Mouse (Mus musculus): ENCODE results near the gene Tesc. TPM values are rescaled to one million over a fixed set of nuclear protein-coding genes. Genes with fewer than 3 reads are reported as not detected.

Gene Tesc
- polyA plus RNA-seq, 1 experiment: 2.7 TPM

GRCm38 (mm10) chr5:118105536-118105935 is 78.0 kb downstream of the Tesc start:
- Histone ChIP-seq H3K4me1 (ENCODE audit: control insufficient read depth, insufficient read depth, low read length) (no peaks in the 10 kb centered on the region), H3K27ac (ENCODE audit: control insufficient read depth, insufficient read depth, low read depth, low read length) (no peak overlapping the region), H3K27me3 (ENCODE audit: control insufficient read depth, insufficient read depth, low read length) (no peaks in the 10 kb centered on the region), H3K36me3 (ENCODE audit: control insufficient read depth, insufficient read depth, low read length) (peaks cover 1% of the 10 kb centered on the region; the same call in 1 of the 2 replicates), H3K4me3 (ENCODE audit: control insufficient read depth, low read depth, low read length) (no peak overlapping the region)
- no peak for TF ChIP-seq POLR2A (IDR thresholded peaks at IDR 0.05; ENCODE audit: control insufficient read depth, low read depth, low read length)
- TF ChIP-seq CTCF (IDR thresholded peaks at IDR 0.05; ENCODE audit: control insufficient read depth, insufficient read depth, insufficient replicate concordance, low read depth, low read length): no peak

- Histone ChIP-seq H3K4me3 (ENCODE audit: control insufficient read depth, low read depth, low read length) (no peak overlapping the region), H3K4me1 (ENCODE audit: control insufficient read depth, insufficient read depth, low read length) (no peaks in the 10 kb centered on the region), H3K27ac (ENCODE audit: control insufficient read depth, insufficient read depth, low read depth, low read length) (no peak overlapping the region), H3K36me3 (ENCODE audit: control insufficient read depth, insufficient read depth, low read length) (peaks cover 1% of the 10 kb centered on the region; the same call in 1 of the 2 replicates), H3K27me3 (ENCODE audit: control insufficient read depth, insufficient read depth, low read length) (no peaks in the 10 kb centered on the region)
- TF ChIP-seq CTCF (IDR thresholded peaks at IDR 0.05; ENCODE audit: control insufficient read depth, insufficient read depth, insufficient replicate concordance, low read depth, low read length): no peak
- TF ChIP-seq POLR2A (IDR thresholded peaks at IDR 0.05; ENCODE audit: control insufficient read depth, low read depth, low read length): no peak
Observed at GRCm38 (mm10) chr5:118106667-118107066, 79.1 kb downstream of the Tesc start.

DNA sequence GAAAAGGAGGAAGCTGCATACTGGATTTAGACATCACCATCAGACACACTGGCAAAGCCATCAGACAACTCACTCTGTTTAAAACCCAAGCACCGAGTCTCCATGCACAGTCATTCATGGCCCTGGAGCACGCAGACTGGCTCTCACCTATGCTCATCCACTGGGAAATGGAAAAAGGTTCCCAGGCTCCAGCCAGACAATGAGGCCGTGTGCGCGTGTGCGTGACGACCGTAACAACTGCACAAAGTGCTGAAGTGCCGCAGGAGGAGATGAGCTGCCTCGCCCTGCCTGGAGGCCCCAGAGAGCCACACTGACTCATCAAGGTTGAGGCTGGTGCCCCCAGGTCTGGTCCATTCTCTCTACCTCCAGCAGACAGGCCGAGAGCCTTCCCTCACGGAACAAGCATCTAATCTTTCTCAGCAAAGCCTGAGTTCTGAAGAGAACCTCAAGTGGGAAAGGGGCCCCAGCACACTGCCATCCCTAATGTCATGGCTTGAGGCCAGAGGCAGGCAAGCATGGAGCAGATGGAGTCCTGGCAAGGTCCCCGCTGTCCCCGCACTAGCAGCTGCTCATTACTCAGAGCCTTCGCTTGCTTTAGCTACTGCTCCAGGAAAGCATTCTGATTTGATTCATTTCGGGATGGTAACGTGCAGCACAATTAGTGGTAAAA is 80.7 kb downstream of the Tesc start:
- TF ChIP-seq POLR2A (IDR thresholded peaks at IDR 0.05; ENCODE audit: control insufficient read depth, low read depth, low read length) (no peak), CTCF (IDR thresholded peaks at IDR 0.05; ENCODE audit: control insufficient read depth, insufficient read depth, insufficient replicate concordance, low read depth, low read length) (no peak)
- Histone ChIP-seq H3K36me3 (ENCODE audit: control insufficient read depth, insufficient read depth, low read length) (peaks cover 1% of the 10 kb centered on the region; the same call in 1 of the 2 replicates), H3K27ac (ENCODE audit: control insufficient read depth, insufficient read depth, low read depth, low read length) (no peak overlapping the region)

DNA sequence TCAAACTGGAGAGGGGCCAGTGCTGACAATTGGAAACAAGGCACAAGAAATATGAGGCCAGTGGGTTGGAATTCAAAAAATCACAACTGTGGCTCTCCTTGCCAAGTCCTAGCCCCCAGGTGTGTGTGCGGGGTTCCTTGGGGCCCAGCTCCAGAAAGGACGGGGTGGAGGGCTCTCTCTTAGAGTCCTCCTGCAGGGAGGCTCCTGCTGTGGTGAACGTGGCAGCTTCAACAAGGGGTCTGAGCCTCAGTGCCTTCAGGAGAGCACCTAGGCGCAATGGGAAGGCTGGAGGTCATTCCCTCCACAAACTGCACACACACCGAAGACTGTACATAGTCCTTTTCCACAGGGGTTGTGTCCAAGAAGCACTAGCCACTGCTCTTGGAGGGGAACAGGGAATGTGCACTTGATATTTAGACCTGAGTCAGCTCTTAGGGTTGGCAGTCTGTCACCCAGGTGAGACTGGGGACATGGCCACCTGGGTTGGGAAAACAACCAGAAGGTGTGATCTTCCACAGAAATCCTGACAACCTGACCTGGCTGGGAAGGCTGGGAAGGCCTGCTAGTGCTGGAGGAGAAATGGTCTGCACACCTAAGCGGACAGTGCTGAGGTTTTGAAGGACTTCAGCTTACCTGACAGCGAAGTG is 81.4 kb downstream of the Tesc start:
- no peak for TF ChIP-seq POLR2A (IDR thresholded peaks at IDR 0.05; ENCODE audit: control insufficient read depth, low read depth, low read length)
- no peak for TF ChIP-seq CTCF (IDR thresholded peaks at IDR 0.05; ENCODE audit: control insufficient read depth, insufficient read depth, insufficient replicate concordance, low read depth, low read length)
- Histone ChIP-seq H3K27me3 (ENCODE audit: control insufficient read depth, insufficient read depth, low read length) (no peaks in the 10 kb centered on the region), H3K36me3 (ENCODE audit: control insufficient read depth, insufficient read depth, low read length) (peaks cover 1% of the 10 kb centered on the region; the same call in 1 of the 2 replicates), H3K27ac (ENCODE audit: control insufficient read depth, insufficient read depth, low read depth, low read length) (no peak overlapping the region), H3K4me3 (ENCODE audit: control insufficient read depth, low read depth, low read length) (no peak overlapping the region), H3K4me1 (ENCODE audit: control insufficient read depth, insufficient read depth, low read length) (no peaks in the 10 kb centered on the region)

More for the DNA sequence above, 80.7 kb downstream of the Tesc start:
- Histone ChIP-seq H3K4me1 (ENCODE audit: control insufficient read depth, insufficient read depth, low read length) (no peaks in the 10 kb centered on the region), H3K27me3 (ENCODE audit: control insufficient read depth, insufficient read depth, low read length) (no peaks in the 10 kb centered on the region), H3K4me3 (ENCODE audit: control insufficient read depth, low read depth, low read length) (no peak overlapping the region)

Other genes with a start within 250 kb of the Tesc start
- gene Nos1, start 246.7 kb upstream of the Tesc start, polyA plus RNA-seq (2012; rRNA removed): 0.89 and 0.94 TPM in 2 replicates
- 40.4 and 51.1 TPM in 2 replicates for gene Fbxo21, start 51.0 kb upstream of the Tesc start, polyA plus RNA-seq (2012; rRNA removed)
- gene Fbxw8, start 127.7 kb downstream of the Tesc start, polyA plus RNA-seq (2012; rRNA removed): 19.6 and 21.6 TPM in 2 replicates
- 0.13 and 0.40 TPM in 2 replicates for gene Hrk, start 136.9 kb downstream of the Tesc start, polyA plus RNA-seq (2012; rRNA removed)
- gene Rnft2, start 217.4 kb downstream of the Tesc start, polyA plus RNA-seq (2012; rRNA removed): 6.8 and 8.0 TPM in 2 replicates
- gene 2410131K14Rik, start 217.5 kb downstream of the Tesc start, polyA plus RNA-seq (2012; rRNA removed): 3.0 and 3.4 TPM in 2 replicates

All from testis, adult 2 months (tissue).